Mouse (Mus musculus) hindbrain, embryonic 15.5 days (tissue): Measurements from ENCODE around the gene Prkag1. TPM values are rescaled to one million over a fixed set of nuclear protein-coding genes. Genes with fewer than 3 reads are reported as not detected.

Experiments used
- ATAC-seq: fragments of 200-750 bp; cut with Nextera tagmentation; 2 replicates; pipeline ENCODE4 v1.8.0; 2017; ENCODE audit warnings: low read depth, moderate number of reproducible peaks, moderate TSS enrichment; ENCODE audit not compliant: low FRiP score
- H3K27ac ChIP-seq: fragments of 300-500 bp; sonication (generic); replicated peaks from 2 replicates; pipeline ENCODE4 v1.5.1; 2015; ENCODE audit warnings: mild to moderate bottlenecking, inconsistent platforms
- H3K27me3 ChIP-seq: fragments of 300-500 bp; sonication (generic); 2 replicates; pipeline ENCODE4 v1.6.1; 2015; ENCODE audit warnings: control low read depth, inconsistent platforms
- H3K36me3 ChIP-seq: fragments of 300-500 bp; sonication (generic); 2 replicates; pipeline ENCODE4 v1.6.1; 2015; ENCODE audit warnings: control low read depth, inconsistent platforms
- H3K4me1 ChIP-seq: fragments of 300-500 bp; sonication (generic); replicated peaks from 2 replicates; pipeline ENCODE4 v1.6.1; 2015; ENCODE audit warnings: control low read depth, inconsistent platforms
- H3K4me2 ChIP-seq: fragments of 300-500 bp; sonication (generic); 2 replicates; pipeline ENCODE4 v1.6.1; 2015; ENCODE audit warnings: moderate library complexity, mild to moderate bottlenecking, inconsistent platforms
- H3K4me3 ChIP-seq: fragments of 300-500 bp; sonication (generic); 2 replicates; pipeline ENCODE4 v1.5.1; 2015; ENCODE audit warnings: mild to moderate bottlenecking, inconsistent platforms
- H3K9ac ChIP-seq: fragments of 300-500 bp; sonication (generic); 2 replicates; pipeline ENCODE4 v1.6.1; 2015; ENCODE audit warnings: inconsistent platforms
- H3K9me3 ChIP-seq: fragments of 300-500 bp; sonication (generic); 2 replicates; pipeline ENCODE4 v1.6.1; 2016; ENCODE audit warnings: control low read depth, inconsistent platforms
- WGBS: fragments of 180-500 bp; shearing (Covaris S2); methylation state at CpG from one replicate; pipeline ENCODE4 v1.1.7; 2015; 5-methylcytosine and 5-hydroxymethylcytosine counted together
- polyA plus RNA-seq: library from polyadenylated mRNA; unstranded; fragments of >200 nt; fragmentation: Nextera tagmentation; extraction: Ambion mirVana; gene quantifications from 2 replicates; pipeline ENCODE4 v1.2.1, GENCODE M21; 2015

Prkag1 gene
- polyA plus RNA-seq, 1 experiment from 2014 or later, result 73.4 TPM

DNA sequence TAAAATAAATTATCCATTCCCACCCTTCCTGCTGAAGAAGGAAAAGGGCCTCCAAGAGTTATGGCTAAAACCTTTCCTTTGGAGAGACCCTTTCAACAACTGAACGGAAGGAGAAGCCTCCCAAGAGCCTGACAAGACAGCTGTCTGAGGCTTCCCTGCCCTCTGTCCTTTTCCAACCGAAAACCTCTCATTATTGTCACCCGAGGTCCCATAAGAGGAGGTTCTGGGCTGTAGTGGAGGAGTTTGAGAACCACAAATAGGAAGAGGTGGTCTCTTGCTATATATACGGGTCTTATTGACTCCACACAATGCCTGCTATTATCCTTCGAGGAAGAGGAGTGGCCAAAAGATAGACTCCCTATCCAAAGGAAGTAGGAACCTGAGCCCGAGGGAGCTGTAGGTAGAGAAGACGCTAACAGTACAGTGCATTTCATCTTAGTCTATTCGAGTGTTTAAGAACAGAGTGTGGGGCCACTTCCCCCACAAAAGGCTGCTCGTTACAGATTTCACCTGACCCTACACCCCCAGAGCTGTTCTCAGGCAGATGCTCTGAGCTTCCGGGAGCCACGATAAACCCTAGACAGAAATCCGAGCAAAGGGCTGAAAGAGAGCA, 59.4 kb downstream of the Prkag1 start:
- peaks cover 20% of the 10 kb centered on the region for H3K4me1 ChIP-seq
- H3K27ac ChIP-seq, result no peak overlapping the region
- 6% methylated on average over 12 of the region's 12 CpGs for WGBS
- no peak for ATAC-seq
- peak overlapping the region; percentile 32; the same call in 1 of the 2 replicates for H3K4me3 ChIP-seq
- peak overlapping the region; percentile 53 for H3K4me2 ChIP-seq
- H3K27me3 ChIP-seq, result peaks cover 87% of the 10 kb centered on the region
- H3K9ac ChIP-seq, result peak overlapping the region; percentile 30; the same call in 1 of the 2 replicates
- H3K9me3 ChIP-seq, result no peaks in the 10 kb centered on the region
- no peaks in the 10 kb centered on the region for H3K36me3 ChIP-seq

DNA sequence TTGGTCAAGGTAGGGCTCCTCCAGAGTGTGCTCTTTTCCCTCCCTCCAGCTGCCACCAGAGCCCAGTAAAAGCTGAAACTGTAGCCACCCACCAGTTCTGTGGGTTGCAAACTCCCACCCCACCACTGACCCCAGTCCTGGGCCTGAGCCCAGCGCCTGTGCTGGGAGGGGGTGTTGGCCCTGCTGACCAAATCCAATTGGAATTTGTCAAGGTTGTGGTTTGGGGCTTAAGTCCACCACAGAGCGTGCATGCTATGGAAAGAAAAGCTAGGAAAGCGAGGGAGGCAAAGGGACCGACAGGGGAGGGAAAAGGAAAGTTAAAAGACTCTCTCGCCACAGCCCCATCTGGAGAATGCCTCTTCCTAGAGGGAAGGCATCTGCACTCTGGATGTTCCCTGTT, 63.1 kb downstream of the Prkag1 start:
- ATAC-seq, result no peak
- no peaks in the 10 kb centered on the region for H3K9me3 ChIP-seq
- H3K4me2 ChIP-seq, result no peak overlapping the region
- H3K4me1 ChIP-seq, result peaks cover 21% of the 10 kb centered on the region
- no peak overlapping the region for H3K9ac ChIP-seq
- no peak overlapping the region for H3K4me3 ChIP-seq
- H3K27me3 ChIP-seq, result peaks cover 65% of the 10 kb centered on the region
- no peak overlapping the region for H3K27ac ChIP-seq
- H3K36me3 ChIP-seq, result no peaks in the 10 kb centered on the region
- WGBS, result 17% methylated on average over 5 of the region's 5 CpGs

DNA sequence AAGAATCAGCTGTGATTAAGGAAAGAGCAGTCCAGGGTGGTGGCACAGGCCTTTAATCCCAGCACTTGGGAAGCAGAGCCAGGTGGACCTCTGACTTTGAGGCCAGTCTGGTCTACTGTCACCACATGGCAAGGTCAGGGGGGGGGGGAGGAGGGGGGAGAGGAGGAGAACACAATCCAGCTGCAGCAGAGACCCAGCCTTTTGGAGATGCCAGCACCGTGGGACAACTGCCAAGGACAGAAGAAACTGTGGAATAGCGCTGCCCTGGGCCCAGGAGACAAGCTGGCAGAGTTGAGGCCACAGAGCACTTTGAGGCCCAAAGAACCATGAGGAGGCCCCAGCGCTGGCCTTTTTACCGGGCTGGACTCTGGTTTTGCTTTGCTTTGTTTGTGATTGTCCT, 65.4 kb downstream of the Prkag1 start:
- H3K9me3 ChIP-seq, result no peaks in the 10 kb centered on the region
- peaks cover 21% of the 10 kb centered on the region for H3K4me1 ChIP-seq
- peaks cover 43% of the 10 kb centered on the region for H3K27me3 ChIP-seq
- no peak for ATAC-seq
- no peak overlapping the region for H3K4me2 ChIP-seq
- no peaks in the 10 kb centered on the region for H3K36me3 ChIP-seq
- WGBS, result 47% methylated on average over 4 of the region's 4 CpGs
- H3K4me3 ChIP-seq, result no peak overlapping the region
- no peak overlapping the region for H3K27ac ChIP-seq
- H3K9ac ChIP-seq, result no peak overlapping the region

Other genes with a start within 250 kb of the Prkag1 start
- gene Adcy6, start 221.4 kb downstream of the Prkag1 start, polyA plus RNA-seq, result 10.6 and 13.1 TPM in 2 replicates
- 130 and 136 TPM in 2 replicates for gene Cacnb3, start 200.7 kb downstream of the Prkag1 start, polyA plus RNA-seq
- 19.4 and 24.8 TPM in 2 replicates for gene Ddx23, start 168.6 kb downstream of the Prkag1 start, polyA plus RNA-seq
- gene Rnd1, start 154.1 kb downstream of the Prkag1 start, polyA plus RNA-seq, result 10.3 and 10.4 TPM in 2 replicates
- gene Ccdc65, start 123.3 kb downstream of the Prkag1 start, polyA plus RNA-seq, result 6.8 TPM in 2 replicates
- gene Fkbp11, start 103.3 kb downstream of the Prkag1 start, polyA plus RNA-seq, result 5.7 TPM in 2 replicates
- 100.0 and 107 TPM in 2 replicates for gene Arf3, start 68.3 kb downstream of the Prkag1 start, polyA plus RNA-seq
- gene Wnt10b, start 53.4 kb downstream of the Prkag1 start, polyA plus RNA-seq, result not detected in 2 replicates
- 1.9 and 2.5 TPM in 2 replicates for gene Wnt1, start 41.7 kb downstream of the Prkag1 start, polyA plus RNA-seq
- gene Ddn, start 22.0 kb downstream of the Prkag1 start, polyA plus RNA-seq, result 0.34 and 0.48 TPM in 2 replicates
- 10.6 and 11.4 TPM in 2 replicates for gene Kmt2d, start 39.7 kb upstream of the Prkag1 start, polyA plus RNA-seq
- gene Rhebl1, start 63.0 kb upstream of the Prkag1 start, polyA plus RNA-seq, result 32.1 and 34.5 TPM in 2 replicates
- 1.9 and 2.5 TPM in 2 replicates for gene Dhh, start 67.0 kb upstream of the Prkag1 start, polyA plus RNA-seq
- 26.8 and 29.3 TPM in 2 replicates for gene Lmbr1l, start 86.7 kb upstream of the Prkag1 start, polyA plus RNA-seq
- 1,411 and 1,419 TPM in 2 replicates for gene Tuba1b, start 103.0 kb upstream of the Prkag1 start, polyA plus RNA-seq
- gene Gm49450, start 122.0 kb upstream of the Prkag1 start, polyA plus RNA-seq, result not detected in 2 replicates
- 14,750 and 15,534 TPM in 2 replicates for gene Tuba1a, start 122.2 kb upstream of the Prkag1 start, polyA plus RNA-seq
- 22.5 and 25.3 TPM in 2 replicates for gene Tuba1c, start 198.4 kb upstream of the Prkag1 start, polyA plus RNA-seq
- gene Prph, start 223.7 kb upstream of the Prkag1 start, polyA plus RNA-seq, result 57.5 and 89.3 TPM in 2 replicates
- gene Troap, start 243.1 kb upstream of the Prkag1 start, polyA plus RNA-seq, result 8.5 and 10.1 TPM in 2 replicates